21 mouse cellular contexts compared by ENCODE assay signal in genomic region chr3:118418981-118419380, GRCm38 (mm10).
"Had no signal": no experiment of that assay in that cellular context is flagged by ENCODE, and none has a peak within 500 bp of the region (broad histone marks: within the 10 kb centered on the region; RNA-seq: fewer than 3 reads in every experiment).

No protein-coding gene starts in this region.

- DNase-seq: liver, postnatal 0 days; lung, adult 2 months; lung, postnatal 14 days; lung, postnatal 36 days; retina, postnatal 1 day; right cerebral cortex, adult 18-20 months; right cerebral cortex, postnatal 25 days; right cerebral cortex, postnatal 4 days; spleen, adult 18-20 months; thymus, adult 18-20 months; thymus, postnatal 14 days; thymus, postnatal 36 days had no signal

- H3K4me1 ChIP-seq: lung, embryonic 15.5 days; megakaryocyte, embryonic 14.5 days; midbrain, embryonic 15.5 days; neural tube, embryonic 13.5 days; neural tube, embryonic 15.5 days had no signal

- H3K9ac ChIP-seq: liver, postnatal 0 days; lung, embryonic 15.5 days; midbrain, embryonic 13.5 days; midbrain, embryonic 15.5 days; neural tube, embryonic 13.5 days; neural tube, embryonic 15.5 days had no signal

- H3K4me3 ChIP-seq: lung, embryonic 15.5 days; megakaryocyte, embryonic 14.5 days; midbrain, embryonic 13.5 days; midbrain, embryonic 15.5 days; neural tube, embryonic 13.5 days; neural tube, embryonic 15.5 days had no signal

- H3K27ac ChIP-seq: lung, embryonic 15.5 days; macrophage; midbrain, embryonic 13.5 days; midbrain, embryonic 15.5 days; neural tube, embryonic 13.5 days; neural tube, embryonic 15.5 days had no signal

- H3K4me2 ChIP-seq: lung, embryonic 15.5 days; midbrain, embryonic 11.5 days; midbrain, embryonic 13.5 days; midbrain, embryonic 15.5 days; neural tube, embryonic 13.5 days; neural tube, embryonic 15.5 days had no signal

- ATAC-seq: liver, postnatal 0 days; lung, postnatal 0 days; midbrain, embryonic 13.5 days; midbrain, embryonic 15.5 days had no signal

- H3K9me3 ChIP-seq: lung, embryonic 15.5 days; midbrain, embryonic 13.5 days; midbrain, embryonic 15.5 days; neural tube, embryonic 13.5 days; neural tube, embryonic 15.5 days had no signal

- H3K27me3 ChIP-seq: lung, embryonic 15.5 days; megakaryocyte, embryonic 14.5 days; midbrain, embryonic 13.5 days; midbrain, embryonic 15.5 days; neural tube, embryonic 13.5 days; neural tube, embryonic 15.5 days had no signal

- H3K36me3 ChIP-seq: lung, embryonic 15.5 days; midbrain, embryonic 13.5 days; midbrain, embryonic 15.5 days; neural tube, embryonic 13.5 days; neural tube, embryonic 15.5 days had no signal
